Mouse (Mus musculus) cortical plate, adult 2 months (tissue): ENCODE measurements around the gene Atp13a1.

Source experiments
- CTCF ChIP-seq: fragments of 200-500 bp; IDR thresholded peaks from 2 replicates; pipeline ENCODE4 v1.5.1; 2011; ENCODE audit warnings: mild to moderate bottlenecking, control low read depth, low read length; ENCODE audit not compliant: insufficient read depth; ENCODE audit errors: extremely low read depth
- POLR2A ChIP-seq: fragments of 200-500 bp; IDR thresholded peaks from 2 replicates; pipeline ENCODE4 v1.6.1; 2011; ENCODE audit warnings: mild to moderate bottlenecking, low read length, control low read depth; ENCODE audit not compliant: insufficient read depth; ENCODE audit errors: extremely low read depth

DNA sequence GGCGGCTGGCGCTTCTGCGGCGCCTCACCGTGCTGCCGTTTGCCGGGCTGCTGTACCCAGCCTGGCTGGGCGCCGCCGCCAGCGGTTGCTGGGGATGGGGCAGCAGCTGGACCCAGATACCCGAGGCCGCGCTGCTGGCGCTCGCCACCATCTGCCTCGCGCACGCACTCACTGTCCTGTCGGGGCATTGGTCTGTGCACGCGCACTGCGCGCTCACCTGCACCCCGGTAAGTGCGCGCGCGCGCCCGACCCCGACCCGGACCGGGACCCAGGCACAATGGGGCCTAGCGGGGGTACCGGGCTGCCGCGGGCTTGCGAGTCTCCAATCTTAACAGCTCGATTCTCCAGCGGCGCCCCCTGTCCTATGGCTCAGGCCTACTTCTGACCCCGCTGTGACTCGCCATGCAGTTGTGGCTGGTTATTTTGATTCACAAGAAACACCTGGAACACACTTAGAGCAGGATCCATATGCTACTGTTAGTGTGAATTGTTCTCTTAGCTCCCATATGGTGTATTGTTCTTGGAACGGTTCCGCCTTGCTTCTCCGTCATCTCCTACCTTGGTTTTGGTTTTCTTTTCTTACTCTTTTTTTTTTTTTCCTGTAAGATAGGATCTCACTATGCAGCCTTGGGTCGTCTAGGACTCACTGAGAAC lies 579 bp downstream of the Atp13a1 start:
- no peak for TF ChIP-seq POLR2A
- TF ChIP-seq CTCF, result no peak
